Mouse (Mus musculus): Measurements from ENCODE around the gene Ikzf2.

GRCm38 (mm10) chr1:69537619-69538018, 149.4 kb downstream of the Ikzf2 start:
- TF ChIP-seq CTCF (IDR thresholded peaks at IDR 0.05; ENCODE audit: extremely low read depth, insufficient read depth, low read length) = no peak
- no peak for TF ChIP-seq POLR2A (IDR thresholded peaks at IDR 0.05; ENCODE audit: extremely low read depth, insufficient read depth, low read length)
